Mouse (Mus musculus) CH12.LX (cell line): ENCODE data around the gene Ralgapa1. TPM values are rescaled to one million over a fixed set of nuclear protein-coding genes. Genes with fewer than 3 reads are reported as not detected.

ENCODE experiments used
- DNase-seq: peaks from one replicate; pipeline ENCODE4 v3.0.0-alpha.2; 2013; ENCODE audit errors: extremely low read depth
- H3K27ac ChIP-seq: 2 replicates; pipeline ENCODE4 v1.5.1; 2012; ENCODE audit warnings: low read depth, mild to moderate bottlenecking, control low read depth, moderate library complexity; ENCODE audit not compliant: insufficient read depth
- H3K27me3 ChIP-seq: replicated peaks from 2 replicates; pipeline ENCODE3; 2012; ENCODE audit warnings: inconsistent platforms
- H3K36me3 ChIP-seq, 2 experiments: replicated peaks in 1 of 2; 2 replicates each; pipeline versions ENCODE3 to v1.6.1; 2012; ENCODE audit warnings: inconsistent platforms in 1 of 2, low read length in 1 of 2, mild to moderate bottlenecking in 1 of 2, mixed read lengths in 1 of 2, moderate library complexity in 1 of 2; ENCODE audit not compliant: control insufficient read depth in 1 of 2, insufficient read depth in 1 of 2
- H3K4me1 ChIP-seq, 2 experiments: 2 replicates each; pipeline ENCODE4 v1.6.1; 2012; ENCODE audit warnings: inconsistent platforms in 1 of 2, moderate library complexity in 1 of 2; ENCODE audit not compliant: insufficient read depth in 2 of 2, control insufficient read depth in 1 of 2
- H3K4me2 ChIP-seq: 2 replicates; pipeline ENCODE4 v1.6.1; 2012; ENCODE audit warnings: low read depth, mild to moderate bottlenecking, control low read depth; ENCODE audit not compliant: poor library complexity, insufficient read depth, severe bottlenecking
- H3K4me3 ChIP-seq, 3 experiments: fragments of 150-350 bp in 1 of 3; sonication (generic) in 1 of 3; replicated peaks in 1 of 3; 2 replicates each; pipeline versions ENCODE3 to v1.5.1; 2011 to 2012; ENCODE audit warnings: low read depth in 2 of 3, low read length in 2 of 3, mild to moderate bottlenecking in 2 of 3, moderate library complexity in 2 of 3, control low read depth in 1 of 3, improper control_type of control experiment in 1 of 3, inconsistent platforms in 1 of 3, mixed read lengths in 1 of 3; ENCODE audit not compliant: poor library complexity in 1 of 3
- H3K79me2 ChIP-seq: replicated peaks from 2 replicates; pipeline ENCODE4 v1.6.1; 2012; ENCODE audit warnings: mild to moderate bottlenecking, moderate library complexity; ENCODE audit not compliant: control insufficient read depth, poor library complexity, insufficient read depth, severe bottlenecking; ENCODE audit errors: extremely low read depth
- H3K9ac ChIP-seq: 2 replicates; pipeline ENCODE4 v1.6.1; 2012; ENCODE audit warnings: low read depth, mild to moderate bottlenecking, control low read depth, moderate library complexity; ENCODE audit not compliant: insufficient read depth
- H3K9me3 ChIP-seq: replicated peaks from 2 replicates; pipeline ENCODE3; 2012; ENCODE audit warnings: low read length, inconsistent platforms, mixed read lengths
- CHD2 ChIP-seq: IDR thresholded peaks from 2 replicates; pipeline ENCODE4 v1.6.1; 2011; ENCODE audit warnings: low read length, improper control_type of control experiment
- CTCF ChIP-seq, 2 experiments: IDR thresholded peaks in 1 of 2; conservative IDR thresholded peaks in 1 of 2; 2 replicates each; pipeline ENCODE4 v1.5.1; 2011 to 2012; ENCODE audit warnings: low read depth in 2 of 2, low read length in 2 of 2, improper control_type of control experiment in 1 of 2, inconsistent platforms in 1 of 2, mild to moderate bottlenecking in 1 of 2, moderate library complexity in 1 of 2
- E2F4 ChIP-seq: IDR thresholded peaks from 2 replicates; pipeline ENCODE4 v1.6.1; 2011; ENCODE audit warnings: low read depth, low read length, improper control_type of control experiment; ENCODE audit not compliant: insufficient replicate concordance
- ELF1 ChIP-seq: IDR thresholded peaks from 2 replicates; pipeline ENCODE4 v1.6.1; 2014; ENCODE audit warnings: low read depth, mild to moderate bottlenecking, inconsistent platforms, low read length, improper control_type of control experiment
- ETS1 ChIP-seq: conservative IDR thresholded peaks from 2 replicates; pipeline ENCODE4 v1.6.1; 2012; ENCODE audit warnings: low read depth, mild to moderate bottlenecking, inconsistent platforms, low read length, improper control_type of control experiment, moderate library complexity
- IRF4 ChIP-seq: IDR thresholded peaks from 2 replicates; pipeline ENCODE4 v1.6.1; 2014; ENCODE audit warnings: low read depth, mild to moderate bottlenecking, inconsistent platforms, low read length, improper control_type of control experiment
- JUN ChIP-seq: IDR thresholded peaks from 2 replicates; pipeline ENCODE4 v1.6.1; 2011; ENCODE audit warnings: low read depth, mild to moderate bottlenecking, low read length, improper control_type of control experiment, moderate library complexity; ENCODE audit not compliant: insufficient read depth
- JUND ChIP-seq: conservative IDR thresholded peaks from 2 replicates; pipeline ENCODE4 v1.6.1; 2011; ENCODE audit warnings: low read depth, low read length, improper control_type of control experiment
- MAZ ChIP-seq: IDR thresholded peaks from 2 replicates; pipeline ENCODE4 v1.6.1; 2012; ENCODE audit warnings: low read depth, mild to moderate bottlenecking, inconsistent platforms, low read length, improper control_type of control experiment, moderate library complexity
- MEF2A ChIP-seq: IDR thresholded peaks from 2 replicates; pipeline ENCODE4 v1.6.1; 2014; ENCODE audit warnings: low read depth, mild to moderate bottlenecking, inconsistent platforms, low read length, improper control_type of control experiment, borderline replicate concordance
- MXI1 ChIP-seq: IDR thresholded peaks from 2 replicates; pipeline ENCODE4 v1.6.1; 2011; ENCODE audit warnings: mild to moderate bottlenecking, low read depth, low read length, improper control_type of control experiment
- NELFE ChIP-seq: IDR thresholded peaks from 2 replicates; pipeline ENCODE4 v1.6.1; 2011; ENCODE audit warnings: low read depth, low read length, improper control_type of control experiment
- NRF1 ChIP-seq: IDR thresholded peaks from 2 replicates; pipeline ENCODE4 v1.6.1; 2014; ENCODE audit warnings: low read depth, mild to moderate bottlenecking, inconsistent platforms, low read length, improper control_type of control experiment, moderate library complexity
- PAX5 ChIP-seq: IDR thresholded peaks from 2 replicates; pipeline ENCODE4 v1.6.1; 2012; ENCODE audit warnings: low read length, inconsistent platforms, mixed read lengths
- POLR2A ChIP-seq: IDR thresholded peaks from 2 replicates; pipeline ENCODE4 v1.6.1; 2011; ENCODE audit warnings: low read depth, mild to moderate bottlenecking, improper control_type of control experiment, low read length
- RAD21 ChIP-seq: IDR thresholded peaks from 2 replicates; pipeline ENCODE4 v1.6.1; 2011; ENCODE audit warnings: low read depth, mild to moderate bottlenecking, low read length, improper control_type of control experiment, moderate library complexity
- RCOR1 ChIP-seq: conservative IDR thresholded peaks from 2 replicates; pipeline ENCODE4 v1.6.1; 2012; ENCODE audit warnings: low read depth, mild to moderate bottlenecking, inconsistent platforms, low read length, improper control_type of control experiment
- SIN3A ChIP-seq: IDR thresholded peaks from 2 replicates; pipeline ENCODE4 v1.6.1; 2012; ENCODE audit warnings: low read length, improper control_type of control experiment, inconsistent platforms
- SMC3 ChIP-seq: IDR thresholded peaks from 2 replicates; pipeline ENCODE4 v1.6.1; 2011; ENCODE audit warnings: low read depth, low read length, improper control_type of control experiment
- TBP ChIP-seq: conservative IDR thresholded peaks from 2 replicates; pipeline ENCODE4 v1.6.1; 2011; ENCODE audit warnings: low read depth, low read length, improper control_type of control experiment
- TCF12 ChIP-seq: IDR thresholded peaks from 2 replicates; pipeline ENCODE4 v1.6.1; 2014; ENCODE audit warnings: low read depth, mild to moderate bottlenecking, inconsistent platforms, low read length, improper control_type of control experiment
- UBTF ChIP-seq: IDR thresholded peaks from 2 replicates; pipeline ENCODE4 v1.6.1; 2012; ENCODE audit warnings: low read depth, mild to moderate bottlenecking, inconsistent platforms, low read length, improper control_type of control experiment, moderate library complexity
- USF2 ChIP-seq: conservative IDR thresholded peaks from 2 replicates; pipeline ENCODE4 v1.6.1; 2011; ENCODE audit warnings: low read depth, low read length, improper control_type of control experiment
- ZC3H11A ChIP-seq: IDR thresholded peaks from 2 replicates; pipeline ENCODE4 v1.6.1; 2012; ENCODE audit warnings: low read depth, mild to moderate bottlenecking, inconsistent platforms, low read length, improper control_type of control experiment
- dilution Hi-C: fragments of 300-500 bp; cut with MboI; formaldehyde crosslinking; loops from 2 replicates; pipeline ENCODE4 v1.14.3; 2020; ENCODE audit warnings: low sequenced_read_pairs; ENCODE audit not compliant: extremely low pct_unique_long_range_greater_than_20kb, extremely low pct_ligation_motif_present
- in situ Hi-C: fragments of 300-500 bp; cut with MboI; formaldehyde crosslinking; loops from 3 replicates; pipeline ENCODE4 v1.14.3; 2019; ENCODE audit warnings: low sequenced_read_pairs, low pct_ligation_motif_present, low pct_unique_long_range_greater_than_20kb, mixed read lengths
- polyA plus RNA-seq: library from polyadenylated mRNA; unstranded; fragments of >175 nt; gene quantifications from 2 replicates; pipeline ENCODE4 v1.2.1, GENCODE M21; 2012; ENCODE audit warnings: low read depth; ENCODE audit not compliant: insufficient read length
- total RNA-seq, 2 experiments: library from RNA; depleted of rRNA; stranded (reverse); fragments of 300-350 nt in 1 of 2; fragments of >200 nt in 1 of 2; gene quantifications; 2 replicates each; pipeline ENCODE4 v1.2.3; 2012 to 2014

The Ralgapa1 gene
- total and polyA plus RNA-seq, 3 experiments, result 10.3 to 24.4 (median 19.2) TPM

- TF ChIP-seq IRF4 (no peak), E2F4 (no peak), CHD2 (no peak), ETS1 (no peak), MXI1 (no peak), NELFE (no peak), UBTF (no peak), ZC3H11A (no peak), JUND (no peak), PAX5 (no peak), TBP (no peak), USF2 (no peak), MEF2A (no peak), POLR2A (no peak), RCOR1 (no peak), TCF12 (no peak), ELF1 (no peak), JUN (no peak), MAZ (no peak)
- TF ChIP-seq, all 38 proteins: peak for 0
- Histone ChIP-seq H3K79me2 (no peaks in the 10 kb centered on the region), H3K36me3 (no peaks in the 10 kb centered on the region), H3K9me3 (no peaks in the 10 kb centered on the region), H3K4me2 (no peak overlapping the region), H3K27ac (no peak overlapping the region), H3K4me3 (no peak overlapping the region), H3K27me3 (no peaks in the 10 kb centered on the region), H3K9ac (no peak overlapping the region), H3K4me1 (no peaks in the 10 kb centered on the region)
- no peak for DNase-seq
- in situ Hi-C loops, result no loop called here
- dilution Hi-C loops, result no loop called here
Measured at GRCm38 (mm10) chr12:55573794-55574193, 247.2 kb downstream of the Ralgapa1 start.

- in situ Hi-C loops (no loop called here), dilution Hi-C loops (no loop called here)
- no peaks in the 10 kb centered on the region for H3K36me3 ChIP-seq
- DNase-seq, result no peak
- no peaks in the 10 kb centered on the region for H3K79me2 ChIP-seq
- H3K9ac ChIP-seq, result no peak overlapping the region
- H3K27ac ChIP-seq, result no peak overlapping the region
- no peaks in the 10 kb centered on the region for H3K4me1 ChIP-seq
- H3K4me2 ChIP-seq, result no peak overlapping the region
- no peaks in the 10 kb centered on the region for H3K9me3 ChIP-seq
- H3K4me3 ChIP-seq, result no peak overlapping the region
- no peaks in the 10 kb centered on the region for H3K27me3 ChIP-seq
- peak in 1 of 2 experiments; percentile 37; a peak in 1 of 4 replicates for TF ChIP-seq CTCF (conservative IDR thresholded peaks at IDR 0.05 in 1 of 2, IDR thresholded peaks at IDR 0.05 in 1 of 2; ENCODE audit: low read depth in 2 of 2, low read length in 2 of 2)
- TF ChIP-seq SMC3, result peak; percentile 22; the same call in 1 of the 2 replicates
- TF ChIP-seq SIN3A, result no peak
- TF ChIP-seq USF2, result no peak
- no peak for TF ChIP-seq POLR2A
- TF ChIP-seq RAD21, result peak; percentile 12
- TF ChIP-seq NELFE, result no peak
- no peak for TF ChIP-seq NRF1
- no peak for TF ChIP-seq MAZ
Measured at GRCm38 (mm10) chr12:55573089-55573488, 247.9 kb downstream of the Ralgapa1 start.
